Mouse (Mus musculus) midbrain, embryonic 10.5 days (tissue): ENCODE results near the gene Hist3h2ba. TPM values are rescaled to one million over a fixed set of nuclear protein-coding genes. Genes with fewer than 3 reads are reported as not detected.
A peak's percentile ranks its signal among the peaks of the same experiment; 100 is the strongest.

Source experiments
- DNase-seq: peaks from one replicate; pipeline ENCODE4 v3.0.0-alpha.2; 2017; ENCODE audit warnings: low spot score
- H3K27ac ChIP-seq: fragments of 300-500 bp; sonication (generic); replicated peaks from 2 replicates; pipeline ENCODE4 v1.5.1; 2016; ENCODE audit warnings: mild to moderate bottlenecking
- H3K27me3 ChIP-seq: fragments of 300-500 bp; sonication (generic); 2 replicates; pipeline ENCODE4 v1.6.1; 2016; ENCODE audit warnings: low read depth, mild to moderate bottlenecking; ENCODE audit not compliant: poor library complexity, severe bottlenecking
- H3K36me3 ChIP-seq: fragments of 300-500 bp; sonication (generic); 2 replicates; pipeline ENCODE4 v1.6.1; 2016; ENCODE audit warnings: mild to moderate bottlenecking, moderate library complexity
- H3K4me1 ChIP-seq: fragments of 300-500 bp; sonication (generic); 2 replicates; pipeline ENCODE4 v1.6.1; 2016
- H3K4me3 ChIP-seq: fragments of 300-500 bp; sonication (generic); 2 replicates; pipeline ENCODE4 v1.5.1; 2016; ENCODE audit warnings: mild to moderate bottlenecking, moderate library complexity
- H3K9me3 ChIP-seq: fragments of 300-500 bp; sonication (generic); replicated peaks from 2 replicates; pipeline ENCODE4 v1.6.1; 2016; ENCODE audit warnings: mild to moderate bottlenecking
- WGBS: fragments of 180-500 bp; shearing (Covaris S2); methylation state at CpG from one replicate; pipeline ENCODE4 v1.1.7; 2016; 5-methylcytosine and 5-hydroxymethylcytosine counted together
- polyA plus RNA-seq: library from polyadenylated mRNA; unstranded; fragments of >200 nt; fragmentation: Nextera tagmentation; extraction: Ambion mirVana; gene quantifications from 2 replicates; pipeline ENCODE4 v1.2.1, GENCODE M21; 2016

Hist3h2ba gene
- polyA plus RNA-seq, 1 experiment from 2014 or later: 34.1 TPM

DNA sequence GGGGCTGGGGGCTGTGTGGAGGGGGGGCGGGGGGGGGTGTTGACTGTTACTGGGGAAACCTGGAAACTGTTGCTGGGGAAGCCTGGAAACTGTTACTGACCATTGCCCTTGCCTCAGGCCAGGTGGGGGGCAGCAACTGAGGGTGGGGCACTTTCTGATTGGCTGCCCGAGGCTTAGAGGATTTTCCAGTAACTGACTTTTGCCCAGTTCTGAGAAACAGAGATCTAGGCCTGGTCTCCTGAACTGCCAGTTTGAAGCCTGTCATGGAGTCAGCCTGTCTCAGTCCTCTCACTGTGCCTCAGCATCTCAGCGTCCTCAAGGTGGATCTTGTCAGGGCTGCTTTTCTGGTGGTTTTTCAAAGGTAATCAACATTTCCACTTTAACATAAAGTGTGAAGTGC lies 25.7 kb downstream of the Hist3h2ba start:
- peaks cover 52% of the 10 kb centered on the region for H3K36me3 ChIP-seq
- peaks cover 36% of the 10 kb centered on the region for H3K4me1 ChIP-seq
- H3K27ac ChIP-seq: no peak overlapping the region
- H3K27me3 ChIP-seq: no peaks in the 10 kb centered on the region
- DNase-seq: no peak
- 86% methylated on average over 3 of the region's 3 CpGs for WGBS
- H3K4me3 ChIP-seq: peak overlapping the region; percentile 9; the same call in 1 of the 2 replicates
- no peaks in the 10 kb centered on the region for H3K9me3 ChIP-seq

DNA sequence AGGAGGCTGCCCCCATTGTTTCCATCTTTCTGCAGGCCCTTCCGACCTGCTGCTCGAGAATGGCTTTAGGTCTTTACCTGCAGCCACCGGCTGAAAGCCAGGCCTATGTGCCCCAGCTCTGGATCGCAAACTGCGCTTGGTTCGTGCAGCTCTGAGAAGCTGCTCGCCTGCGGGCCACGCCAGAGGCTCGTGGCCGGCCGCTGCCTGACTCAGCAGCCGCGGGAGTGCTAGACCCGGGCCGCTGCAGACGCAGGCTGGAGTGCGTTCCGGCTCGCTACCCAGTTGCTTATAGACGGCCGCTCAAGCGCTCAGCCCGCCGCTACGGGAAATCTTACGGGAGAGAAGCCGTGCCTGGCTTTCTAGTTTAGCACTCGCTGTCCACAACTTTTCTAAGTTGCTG lies 28.4 kb downstream of the Hist3h2ba start:
- peak; percentile 52 for DNase-seq
- Histone ChIP-seq H3K4me3 (peak overlapping the region; percentile 95), H3K36me3 (peaks cover 36% of the 10 kb centered on the region), H3K4me1 (peaks cover 62% of the 10 kb centered on the region), H3K27me3 (no peaks in the 10 kb centered on the region), H3K9me3 (no peaks in the 10 kb centered on the region), H3K27ac (peak overlapping the region; percentile 91)
- WGBS: under 1% methylated on average over 29 of the region's 29 CpGs

DNA sequence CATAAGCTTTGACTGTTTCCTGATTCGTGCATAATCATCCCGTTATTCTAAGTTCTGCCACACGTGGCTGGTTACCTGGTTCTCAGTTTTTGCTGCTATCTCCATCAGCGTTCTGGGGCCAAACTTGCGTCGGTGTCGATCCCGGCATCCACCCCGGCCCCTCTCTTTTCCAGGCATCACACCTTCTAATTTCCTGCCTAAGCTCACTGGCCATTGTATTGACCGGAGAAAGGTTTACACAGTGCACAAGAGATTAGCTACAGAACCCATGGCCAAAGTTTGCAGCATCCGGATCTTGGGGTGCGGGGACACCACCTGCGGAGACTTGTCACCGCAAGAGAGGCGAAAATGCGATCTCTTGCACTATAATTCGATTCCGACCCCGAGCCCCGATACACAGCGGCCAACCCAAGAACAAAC lies 28.9 kb downstream of the Hist3h2ba start:
- Histone ChIP-seq H3K4me1 (peaks cover 63% of the 10 kb centered on the region), H3K27ac (peak overlapping the region; percentile 91)

DNA sequence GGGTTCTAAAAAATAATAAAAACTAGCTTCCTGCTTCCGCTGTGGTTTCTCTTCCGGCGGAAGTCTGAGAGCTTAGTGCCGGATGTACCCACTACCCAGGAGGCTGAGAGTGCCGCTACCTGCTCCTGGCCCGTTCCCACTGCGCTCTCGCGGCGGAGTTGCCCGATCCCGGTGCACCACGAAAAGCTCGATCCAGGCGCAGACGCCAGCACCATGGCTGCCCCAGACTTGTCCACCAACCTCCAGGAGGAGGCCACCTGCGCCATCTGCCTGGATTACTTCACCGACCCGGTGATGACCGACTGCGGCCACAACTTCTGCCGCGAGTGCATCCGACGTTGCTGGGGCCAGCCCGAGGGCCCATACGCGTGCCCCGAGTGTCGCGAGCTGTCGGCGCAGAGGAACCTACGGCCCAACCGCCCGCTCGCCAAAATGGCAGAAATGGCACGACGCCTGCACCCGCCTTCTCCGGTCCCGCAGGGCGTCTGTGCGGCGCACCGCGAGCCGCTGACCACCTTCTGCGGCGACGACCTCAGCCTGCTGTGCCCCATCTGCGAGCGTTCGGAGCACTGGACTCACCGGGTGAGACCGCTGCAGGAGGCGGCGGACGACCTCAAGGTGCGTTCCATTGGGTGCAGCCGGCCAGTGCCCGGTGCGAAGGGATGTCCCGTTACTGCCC lies 29.4 kb downstream of the Hist3h2ba start, which contains the start of gene Trim11:
Gene Trim11 (plus strand): TSS at position 67 of the 679 bp plus-strand sequence.
- Histone ChIP-seq H3K27me3 (no peaks in the 10 kb centered on the region), H3K4me1 (peaks cover 63% of the 10 kb centered on the region), H3K36me3 (peaks cover 42% of the 10 kb centered on the region), H3K4me3 (peak within 1 kb of the TSS; percentile 95), H3K27ac (peak within 1 kb of the TSS; percentile 91), H3K9me3 (no peaks in the 10 kb centered on the region)
- under 1% methylated on average over 64 of the region's 64 CpGs for WGBS
- DNase-seq: peak; percentile 83

More for the DNA sequence above, 28.9 kb downstream of the Hist3h2ba start:
- no peak for DNase-seq
- Histone ChIP-seq H3K9me3 (no peaks in the 10 kb centered on the region), H3K4me3 (peak overlapping the region; percentile 95), H3K27me3 (no peaks in the 10 kb centered on the region), H3K36me3 (peaks cover 36% of the 10 kb centered on the region)
- 0% methylated on average over 21 of the region's 21 CpGs for WGBS

DNA sequence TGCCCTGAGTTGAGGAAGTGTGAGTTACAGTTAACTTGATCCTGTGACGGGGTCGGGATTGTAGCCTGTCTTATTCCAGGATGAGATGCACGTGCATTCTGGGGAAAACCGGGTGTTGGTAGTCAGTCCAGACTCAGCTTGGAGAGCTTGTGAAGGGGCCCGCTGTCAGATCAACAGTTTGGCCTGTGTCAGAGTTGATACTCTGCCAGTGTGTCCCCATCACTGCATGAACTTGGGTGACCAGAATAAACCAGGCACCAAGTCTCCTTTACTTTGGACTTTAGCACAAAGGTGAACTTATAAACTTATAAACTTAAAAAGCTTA lies 29.9 kb downstream of the Hist3h2ba start:
- H3K27ac ChIP-seq: peak overlapping the region; percentile 91
- peaks cover 63% of the 10 kb centered on the region for H3K4me1 ChIP-seq
- peaks cover 46% of the 10 kb centered on the region for H3K36me3 ChIP-seq
- 5% methylated on average over 5 of the region's 5 CpGs for WGBS
- no peaks in the 10 kb centered on the region for H3K27me3 ChIP-seq
- no peaks in the 10 kb centered on the region for H3K9me3 ChIP-seq
- DNase-seq: no peak
- peak overlapping the region; percentile 95 for H3K4me3 ChIP-seq

DNA sequence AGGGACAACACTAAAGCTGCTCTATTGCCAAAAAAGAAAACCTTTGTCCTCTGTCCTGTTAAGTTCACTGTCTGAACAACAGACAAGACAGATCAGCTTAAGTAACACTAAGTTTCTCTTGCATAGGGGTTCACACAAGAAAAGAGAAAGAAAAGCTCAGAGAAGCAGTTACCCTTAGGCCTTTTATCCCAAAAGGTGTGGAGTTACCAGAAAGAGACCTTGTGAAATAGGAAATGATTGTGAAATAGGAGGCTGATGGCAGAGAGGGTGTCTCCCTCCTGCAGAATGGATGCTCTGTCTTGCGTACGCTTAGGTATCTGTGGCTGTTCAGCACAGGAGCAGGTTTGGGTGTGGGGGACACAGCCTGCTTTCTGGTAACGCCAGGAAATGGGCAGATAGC lies 30.5 kb downstream of the Hist3h2ba start:
- H3K4me3 ChIP-seq: peak overlapping the region; percentile 95
- H3K4me1 ChIP-seq: peaks cover 61% of the 10 kb centered on the region
- no peaks in the 10 kb centered on the region for H3K27me3 ChIP-seq
- DNase-seq: no peak
- no peaks in the 10 kb centered on the region for H3K9me3 ChIP-seq
- H3K27ac ChIP-seq: no peak overlapping the region
- peaks cover 46% of the 10 kb centered on the region for H3K36me3 ChIP-seq
- 83% methylated on average over 3 of the region's 3 CpGs for WGBS

DNA sequence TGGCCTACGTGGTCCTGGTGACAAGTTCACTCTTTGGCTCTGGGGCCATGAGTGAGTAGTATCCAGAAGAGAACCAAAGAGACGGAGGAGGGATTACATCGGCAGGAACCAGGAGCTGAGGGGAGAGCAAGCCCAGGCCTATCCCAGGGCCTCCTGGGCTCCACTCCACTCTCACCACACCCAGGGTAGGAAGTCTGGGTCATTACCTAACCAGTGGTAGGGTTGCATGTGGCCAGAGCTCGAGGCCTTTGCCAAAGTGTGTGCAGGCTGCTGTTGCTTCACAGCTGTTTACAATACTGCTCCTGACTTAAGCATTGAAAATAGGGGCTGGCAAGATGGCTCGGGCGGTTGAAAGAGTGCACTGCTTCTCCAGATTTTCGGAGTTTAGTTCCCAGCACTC lies 30.9 kb downstream of the Hist3h2ba start:
- 84% methylated on average over 7 of the region's 7 CpGs for WGBS
- no peaks in the 10 kb centered on the region for H3K9me3 ChIP-seq
- peaks cover 58% of the 10 kb centered on the region for H3K4me1 ChIP-seq
- peaks cover 46% of the 10 kb centered on the region for H3K36me3 ChIP-seq
- DNase-seq: no peak
- peak overlapping the region; percentile 95 for H3K4me3 ChIP-seq
- no peak overlapping the region for H3K27ac ChIP-seq
- H3K27me3 ChIP-seq: no peaks in the 10 kb centered on the region

DNA sequence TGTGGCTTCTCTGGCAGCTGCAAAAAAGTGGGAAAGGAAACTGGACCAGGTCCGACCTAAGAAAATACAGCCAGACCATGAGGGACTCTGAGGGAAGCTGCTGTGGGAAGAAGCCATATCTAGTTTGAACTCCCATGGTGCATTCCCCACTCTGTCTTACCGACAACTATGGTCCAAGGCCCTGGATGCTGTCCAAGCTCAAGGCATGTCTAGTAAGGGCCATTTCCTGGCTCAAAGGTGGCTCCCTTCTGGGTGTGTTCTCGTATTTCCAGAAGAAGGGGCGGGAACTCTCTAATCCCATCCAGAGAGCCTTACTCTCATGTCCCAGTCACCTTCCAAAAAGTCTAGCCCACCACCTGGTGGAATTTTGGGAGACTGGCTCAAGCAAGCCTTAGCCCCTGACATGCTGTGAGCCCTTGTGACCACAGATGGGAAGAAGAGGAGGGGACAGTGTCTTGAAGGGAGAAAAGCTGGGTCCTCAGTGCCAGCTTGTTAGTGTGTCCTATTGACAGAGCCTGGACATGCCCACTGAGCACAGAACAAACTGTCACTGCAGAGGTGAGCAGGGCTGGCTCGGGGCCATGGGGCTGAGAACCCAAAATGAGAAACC lies 31.8 kb downstream of the Hist3h2ba start:
- Histone ChIP-seq H3K4me3 (no peak overlapping the region; the same call in 1 of the 2 replicates), H3K36me3 (peaks cover 49% of the 10 kb centered on the region), H3K9me3 (no peaks in the 10 kb centered on the region), H3K4me1 (peaks cover 58% of the 10 kb centered on the region), H3K27ac (no peak overlapping the region), H3K27me3 (no peaks in the 10 kb centered on the region)
- DNase-seq: no peak
- 70% methylated on average over 5 of the region's 5 CpGs for WGBS

DNA sequence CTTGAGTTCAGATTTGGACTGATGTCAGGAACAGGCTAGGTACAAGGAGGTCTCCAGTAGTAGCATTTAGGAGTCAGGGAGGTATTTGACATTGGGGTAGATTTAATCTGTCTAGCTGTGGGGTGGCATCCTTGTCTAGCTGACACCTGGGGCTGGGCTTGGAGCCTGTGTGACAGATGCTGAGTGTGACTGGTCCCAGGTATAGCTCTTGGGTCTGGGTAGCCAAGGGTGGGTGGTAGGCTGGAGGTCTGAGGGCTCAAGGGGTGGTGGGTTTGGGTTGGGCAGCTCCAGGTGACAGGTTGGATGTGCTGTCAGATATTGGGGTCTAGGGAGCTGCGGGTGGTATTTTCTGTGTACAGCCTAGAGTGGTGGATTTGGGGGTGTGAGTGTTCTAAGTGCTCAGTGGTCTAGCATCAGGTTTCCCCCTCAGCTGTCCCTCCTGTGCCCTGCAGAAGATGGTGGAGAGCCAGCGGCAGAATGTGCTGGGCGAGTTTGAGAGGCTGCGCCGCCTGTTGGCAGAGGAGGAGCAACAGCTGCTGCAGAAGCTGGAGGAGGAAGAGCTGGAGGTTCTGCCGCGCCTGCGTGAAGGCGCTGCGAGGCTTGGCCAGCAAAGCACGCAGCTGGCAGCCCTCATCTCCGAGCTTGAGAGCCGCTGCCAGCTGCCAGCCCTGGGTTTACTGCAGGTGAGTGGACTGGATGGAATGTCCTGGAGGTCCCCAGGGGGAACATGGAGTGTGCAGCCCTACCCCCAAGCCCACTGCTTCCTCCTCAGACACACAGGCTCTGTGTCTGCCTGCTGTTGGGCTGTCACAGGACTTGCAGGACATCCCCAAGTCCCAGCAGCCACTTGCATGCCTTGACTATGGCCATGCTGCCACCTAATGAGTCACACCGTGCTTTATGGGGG lies 33.1 kb downstream of the Hist3h2ba start:
- peaks cover 57% of the 10 kb centered on the region for H3K36me3 ChIP-seq
- H3K27me3 ChIP-seq: no peaks in the 10 kb centered on the region
- peak overlapping the region; percentile 4; the same call in 1 of the 2 replicates for H3K4me3 ChIP-seq
- 62% methylated on average over 14 of the region's 14 CpGs for WGBS
- no peaks in the 10 kb centered on the region for H3K9me3 ChIP-seq
- no peak for DNase-seq
- H3K4me1 ChIP-seq: peaks cover 46% of the 10 kb centered on the region
- H3K27ac ChIP-seq: no peak overlapping the region

DNA sequence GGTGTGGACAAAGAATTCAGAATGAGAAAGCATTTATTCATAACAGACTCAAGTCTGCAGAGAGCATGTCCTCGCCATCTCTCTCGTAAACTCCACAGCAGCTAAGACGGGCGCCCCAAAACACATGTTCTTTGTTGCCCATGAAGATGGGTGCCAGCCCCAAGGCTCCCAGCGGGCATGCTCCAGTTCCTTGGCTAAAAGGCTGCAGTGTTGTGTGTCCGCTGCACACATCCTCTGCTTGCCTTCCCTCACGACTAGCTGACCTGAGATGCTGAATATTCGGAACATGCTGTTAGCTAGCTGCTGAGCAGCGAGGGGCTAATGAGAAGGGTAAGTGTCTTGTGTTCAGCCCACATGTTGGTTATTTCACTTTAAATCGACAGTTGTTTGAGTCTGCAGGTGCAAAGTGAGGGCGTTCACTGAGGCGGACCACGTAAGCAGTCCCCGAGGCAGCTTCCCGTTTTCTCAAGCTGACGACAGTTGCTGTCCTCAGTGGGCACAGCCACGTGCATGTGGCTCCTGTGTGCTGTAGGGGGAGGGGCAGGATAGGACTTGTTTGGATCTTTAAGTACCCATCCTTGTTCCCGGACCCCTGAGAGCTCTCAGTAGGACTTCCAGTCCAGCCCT lies 33.9 kb downstream of the Hist3h2ba start:
- Histone ChIP-seq H3K27me3 (no peaks in the 10 kb centered on the region), H3K27ac (no peak overlapping the region), H3K36me3 (peaks cover 64% of the 10 kb centered on the region), H3K9me3 (no peaks in the 10 kb centered on the region), H3K4me1 (peaks cover 41% of the 10 kb centered on the region), H3K4me3 (peak overlapping the region; percentile 4; the same call in 1 of the 2 replicates)
- no peak for DNase-seq
- WGBS: 91% methylated on average over 18 of the region's 18 CpGs

DNA sequence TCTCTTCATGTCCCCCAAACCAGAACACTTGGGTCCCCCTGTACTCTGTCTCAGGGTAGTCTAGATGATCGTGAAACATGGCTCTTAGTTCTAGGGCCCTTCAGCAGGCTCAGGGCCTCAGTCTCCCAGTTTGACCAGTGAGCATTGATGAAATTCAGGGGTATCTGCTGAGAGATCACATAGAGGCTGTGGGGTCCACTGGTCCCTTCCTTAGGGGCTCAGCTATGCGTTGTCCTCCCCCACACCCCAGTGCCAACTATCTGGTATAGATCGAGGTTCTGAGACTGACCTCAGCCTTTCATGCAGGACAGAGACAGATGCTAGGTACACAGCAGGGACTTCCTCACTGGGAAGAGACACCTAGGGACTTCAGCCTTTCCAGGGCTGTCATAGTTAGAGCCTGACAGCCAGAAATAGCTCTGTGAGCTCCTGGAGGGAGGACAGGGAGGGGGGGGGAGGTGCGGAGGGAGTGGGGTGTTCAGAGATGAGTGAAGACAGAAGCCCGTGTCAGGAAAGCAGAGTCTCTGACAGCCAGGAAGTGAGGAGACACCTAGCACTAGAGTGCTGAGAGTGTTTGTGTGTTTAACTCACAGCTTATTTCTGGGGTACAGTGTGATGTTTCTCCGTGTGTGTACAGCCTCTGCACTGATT lies 35.1 kb downstream of the Hist3h2ba start:
- DNase-seq: no peak
- H3K36me3 ChIP-seq: peaks cover 77% of the 10 kb centered on the region
- H3K27ac ChIP-seq: no peak overlapping the region
- H3K27me3 ChIP-seq: no peaks in the 10 kb centered on the region
- H3K4me1 ChIP-seq: peaks cover 34% of the 10 kb centered on the region
- H3K9me3 ChIP-seq: no peaks in the 10 kb centered on the region
- H3K4me3 ChIP-seq: no peak overlapping the region
- 94% methylated on average over 6 of the region's 6 CpGs for WGBS

DNA sequence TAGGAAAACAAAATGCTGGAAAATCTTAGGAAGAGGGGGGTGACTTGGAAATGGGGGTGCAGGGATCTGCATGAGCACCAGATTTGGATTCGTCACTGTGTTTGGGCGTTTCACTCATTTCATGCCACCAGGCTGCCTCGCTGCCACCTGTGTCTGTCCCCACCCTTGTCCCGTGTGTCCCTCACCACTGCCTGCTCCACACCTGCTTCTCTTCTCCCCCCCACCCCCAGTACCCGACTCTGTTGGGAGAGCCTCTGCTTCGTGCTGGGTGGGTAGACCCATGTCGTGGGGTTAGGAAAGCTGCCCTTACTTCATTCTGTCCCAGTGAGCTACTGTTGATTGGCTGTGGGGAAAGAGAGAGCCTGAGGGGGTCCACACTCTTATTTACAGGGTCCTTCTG lies 35.9 kb downstream of the Hist3h2ba start:
- no peak overlapping the region for H3K4me3 ChIP-seq
- DNase-seq: no peak
- H3K27me3 ChIP-seq: no peaks in the 10 kb centered on the region
- 97% methylated on average over 7 of the region's 7 CpGs for WGBS
- H3K36me3 ChIP-seq: peaks cover 85% of the 10 kb centered on the region
- no peaks in the 10 kb centered on the region for H3K9me3 ChIP-seq
- H3K27ac ChIP-seq: no peak overlapping the region
- H3K4me1 ChIP-seq: peaks cover 25% of the 10 kb centered on the region
